Mouse (Mus musculus) layer of hippocampus, postnatal 36 days (tissue): ENCODE data around the gene Sae1. TPM values are rescaled to one million over a fixed set of nuclear protein-coding genes. Genes with fewer than 3 reads are reported as not detected.

Experiments used
- DNase-seq, 2 experiments: peaks; one replicate each; pipeline ENCODE4 v3.0.0; 2022
- total RNA-seq, 2 experiments: library from RNA; stranded (reverse); gene quantifications; 2 replicates each; pipeline ENCODE4 v1.2.3; 2021

The Sae1 gene
- 10 to 100 TPM; 88.7 to 97.5 TPM for total RNA-seq

DNA sequence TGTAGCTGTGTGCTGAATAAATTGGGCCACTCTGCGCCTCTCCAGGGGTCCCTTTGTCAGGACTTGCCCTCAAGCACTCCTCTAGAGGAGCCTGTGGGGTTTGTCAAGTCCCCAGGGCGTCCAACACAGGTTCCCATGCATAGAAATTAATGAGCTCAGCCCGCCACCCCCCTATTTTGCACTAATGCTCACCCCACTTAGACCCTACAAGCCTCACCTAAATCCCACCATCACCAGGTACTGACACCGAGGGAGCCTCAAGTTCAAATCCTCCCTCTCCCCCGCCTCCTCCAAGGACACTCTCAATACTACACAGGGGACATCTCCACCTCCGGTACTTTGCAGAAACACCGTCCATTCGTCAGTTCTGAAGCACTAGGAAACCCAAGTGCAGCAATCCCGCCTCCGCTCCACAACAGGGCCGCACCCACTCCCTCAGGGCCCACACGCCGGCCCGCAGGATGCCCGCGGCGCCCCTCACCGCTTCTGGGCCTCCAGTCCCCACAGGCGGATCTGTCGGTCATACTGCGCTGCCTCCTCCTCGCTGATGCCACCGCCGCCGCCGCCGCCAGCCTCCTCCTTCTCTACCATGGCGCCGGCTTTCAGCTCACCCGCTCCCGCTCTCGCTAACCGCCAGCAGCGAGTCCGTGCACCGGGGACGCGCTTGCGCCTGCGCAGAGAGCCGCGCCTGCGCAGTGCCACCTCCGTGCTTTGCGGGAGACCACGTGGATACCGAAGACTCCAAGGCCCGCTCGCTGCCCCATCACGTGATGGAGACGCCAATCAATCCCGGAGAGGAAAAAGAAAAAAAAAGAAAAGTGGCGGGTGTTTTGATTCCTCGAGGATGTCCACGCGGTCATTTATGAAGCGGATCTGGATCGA is at the start of gene Sae1:
TSS of gene Sae1 (minus strand) at position 647 of the 882 bp plus-strand sequence.
- DNase-seq = peak; percentile 96 to 97

DNA sequence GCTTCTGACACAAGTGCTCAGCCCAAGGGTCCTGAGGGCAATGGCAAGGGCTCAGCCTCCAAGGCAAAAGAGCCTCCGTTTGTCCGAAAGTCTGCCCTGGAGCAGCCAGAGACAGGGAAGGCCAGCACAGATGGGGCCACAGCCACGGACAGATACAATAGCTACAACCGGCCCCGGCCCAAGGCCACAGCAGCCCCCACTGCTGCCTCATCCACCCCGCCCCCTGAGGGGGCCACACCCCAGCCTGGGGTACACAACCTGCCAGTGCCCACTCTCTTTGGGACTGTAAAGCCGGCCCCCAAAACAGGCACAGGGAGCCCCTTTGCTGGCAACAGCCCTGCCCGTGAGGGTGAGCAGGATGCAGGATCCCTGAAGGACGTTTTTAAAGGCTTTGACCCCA is 47.5 kb upstream of the Sae1 start:
- no peak for DNase-seq

DNA sequence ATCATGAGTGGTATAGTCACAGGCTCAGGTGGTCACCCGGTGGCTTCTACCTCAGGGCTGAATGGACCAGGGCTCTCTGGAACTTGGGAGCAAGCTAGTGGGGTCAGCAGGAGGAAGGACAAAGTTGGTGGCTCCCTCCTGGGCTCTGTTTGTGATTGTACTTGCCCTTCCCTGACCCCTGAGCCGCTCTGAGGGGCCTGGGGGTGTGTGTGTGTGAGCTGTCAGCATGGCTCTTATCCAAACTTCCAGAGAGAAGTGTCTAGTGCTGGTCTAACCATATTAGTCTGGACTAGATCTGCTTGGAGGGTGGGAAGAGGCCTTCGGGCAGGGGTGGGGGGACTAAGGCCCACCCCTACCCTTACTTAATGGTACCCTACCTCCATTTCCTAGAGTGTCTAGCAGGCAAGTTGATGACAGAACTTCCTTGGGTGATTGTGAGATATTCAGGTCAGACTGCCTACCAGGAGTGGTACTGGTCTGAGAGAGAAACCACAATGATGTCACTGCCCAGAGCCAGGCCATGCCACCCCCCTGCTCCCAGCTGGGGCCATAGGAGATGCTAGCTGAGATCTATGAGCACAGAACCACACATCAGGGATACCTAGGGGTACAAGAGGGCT is 45.9 kb upstream of the Sae1 start:
- no peak for DNase-seq

DNA sequence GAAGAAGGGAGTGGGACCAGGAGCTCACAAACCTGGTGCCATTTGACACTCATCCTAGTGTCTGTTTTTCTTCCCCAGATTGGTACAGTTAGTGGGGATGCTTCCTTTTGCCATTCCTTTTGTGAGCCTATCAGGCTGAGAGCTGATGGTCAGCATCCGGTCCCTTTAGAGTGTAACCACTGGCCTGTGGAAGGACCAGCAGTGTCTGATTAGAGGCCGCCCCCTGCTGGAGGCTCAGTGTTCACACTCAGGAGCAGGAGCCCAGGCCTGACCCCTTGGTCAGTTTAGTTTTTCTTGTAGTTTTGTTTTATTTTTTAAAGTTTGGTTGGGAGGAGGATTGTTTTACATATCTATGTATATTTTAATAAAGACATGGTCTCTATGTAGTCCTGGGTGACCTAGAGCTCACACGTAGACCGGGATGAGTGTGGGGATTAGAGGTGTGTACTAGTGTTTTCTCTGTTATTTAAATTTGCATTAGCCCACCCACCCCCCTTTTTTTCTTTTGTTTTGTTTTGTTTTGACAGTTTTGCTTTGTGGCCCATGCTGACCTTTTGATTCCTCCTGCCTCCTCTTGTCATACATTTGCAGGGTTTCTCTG is 38.6 kb upstream of the Sae1 start:
- DNase-seq = peak; percentile 50 to 56

DNA sequence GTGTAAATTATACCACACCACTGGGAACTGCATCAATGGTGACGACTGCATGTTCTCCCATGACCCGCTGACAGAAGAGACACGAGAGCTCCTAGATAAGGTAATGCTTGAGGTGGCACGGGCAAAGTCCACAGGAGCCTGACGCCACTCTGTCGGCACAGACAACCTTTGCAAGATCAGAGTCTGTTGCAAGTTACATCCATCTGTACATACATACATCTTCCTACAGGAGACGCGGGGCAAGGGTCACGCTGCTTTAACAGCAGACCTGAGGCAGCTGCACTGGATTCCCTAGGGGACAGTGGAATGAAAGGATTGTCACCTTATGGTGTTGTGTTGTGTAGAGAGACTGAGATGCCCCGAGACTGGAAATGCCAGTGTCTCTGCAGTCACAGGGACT is 38.1 kb upstream of the Sae1 start:
- DNase-seq = no peak

DNA sequence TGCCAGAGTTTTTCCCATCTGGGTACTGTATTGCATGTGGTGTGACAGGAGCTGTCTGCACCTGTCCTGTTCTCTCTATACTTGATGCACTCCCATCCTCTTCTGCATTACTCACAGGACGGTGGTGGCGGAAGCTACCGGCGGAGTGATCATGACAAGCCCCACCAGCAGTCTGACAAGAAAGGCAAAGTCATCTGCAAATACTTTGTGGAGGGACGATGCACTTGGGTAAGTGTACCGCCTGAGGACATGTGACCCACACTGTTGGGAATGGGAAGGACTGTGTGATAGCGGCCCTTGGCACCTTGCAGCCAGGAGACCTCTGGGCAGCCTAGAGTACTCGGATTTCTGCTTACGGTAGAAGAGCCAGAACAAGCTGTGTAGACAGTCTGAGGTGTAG is 36.1 kb upstream of the Sae1 start:
- DNase-seq = no peak

DNA sequence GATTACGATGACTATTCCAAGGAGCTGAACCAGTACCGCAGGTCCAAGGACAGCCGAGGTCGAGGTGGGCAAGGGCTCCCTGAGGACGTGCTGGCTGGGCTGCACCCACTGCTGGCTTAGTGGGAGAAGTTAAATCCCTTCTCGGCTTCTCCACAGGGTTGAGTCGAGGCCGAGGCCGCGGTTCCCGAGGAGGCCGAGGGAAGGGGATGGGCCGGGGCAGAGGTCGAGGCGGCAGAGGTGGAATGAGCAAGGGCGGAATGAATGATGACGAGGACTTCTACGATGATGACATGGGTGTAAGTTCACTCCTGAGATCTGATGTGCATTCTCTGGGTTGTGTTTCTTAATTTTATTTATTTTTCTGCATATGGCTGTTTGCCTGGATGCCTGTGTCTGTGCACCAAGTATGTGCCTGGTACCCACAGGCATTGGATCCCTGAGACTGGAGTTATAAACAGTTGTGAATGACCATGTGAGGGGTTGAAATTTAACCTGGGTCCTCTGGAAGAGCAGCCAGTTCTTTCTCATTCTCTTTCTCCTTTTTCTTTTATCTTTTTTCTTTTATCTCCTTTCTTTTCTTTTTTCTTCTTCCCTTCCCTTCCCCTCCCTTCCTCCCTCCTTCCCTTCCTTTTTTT is 34.7 kb upstream of the Sae1 start:
- no peak for DNase-seq

DNA sequence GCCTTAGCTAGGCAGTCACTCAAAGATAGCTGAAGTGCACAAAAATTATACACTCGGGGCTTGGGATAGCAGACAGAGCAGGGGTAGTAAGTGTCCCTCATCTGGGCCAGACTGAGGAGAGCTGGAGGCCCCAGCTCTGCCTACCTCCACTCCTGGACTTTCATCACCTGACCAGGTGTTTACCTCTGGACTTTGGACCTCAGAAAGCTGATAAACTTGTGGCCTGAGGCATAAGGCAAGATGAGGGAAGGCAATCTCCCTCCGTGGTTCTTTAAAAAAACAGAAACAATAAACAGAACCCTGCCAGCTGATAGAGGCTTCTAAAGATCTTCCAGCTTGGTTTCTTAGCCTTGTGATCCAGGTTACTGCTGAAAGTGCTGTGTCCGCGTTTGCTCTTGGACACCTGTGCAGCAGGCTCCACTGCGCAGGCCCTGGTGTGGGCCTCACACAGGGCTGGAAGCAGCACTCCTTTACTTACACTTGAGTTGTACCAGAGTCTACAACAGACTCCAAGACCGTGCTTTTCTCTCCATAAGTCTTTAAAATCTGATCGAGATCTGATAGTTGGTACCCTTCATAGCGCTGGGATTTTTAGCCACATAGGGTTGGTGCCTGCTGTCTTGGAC is 33.0 kb upstream of the Sae1 start:
- DNase-seq = no peak

DNA sequence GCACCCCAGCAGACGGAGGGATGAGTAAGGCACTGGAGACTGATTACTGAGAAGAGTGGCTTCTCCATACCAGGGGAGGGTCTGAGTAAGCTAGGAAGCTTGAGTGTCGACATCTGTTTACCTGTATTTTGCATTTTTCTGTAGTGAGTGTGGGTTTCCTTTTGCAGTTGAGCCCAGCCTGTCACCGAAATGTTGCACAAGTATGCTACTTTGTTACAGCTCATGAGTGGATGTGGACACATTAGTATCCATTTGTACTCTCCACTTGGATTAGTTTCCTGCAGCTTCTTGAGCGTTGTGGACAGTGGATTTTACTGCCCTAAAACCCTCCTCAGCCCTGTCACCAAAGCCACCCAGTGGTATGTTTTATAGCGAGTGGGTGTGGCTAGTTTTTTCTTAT is 31.1 kb upstream of the Sae1 start:
- DNase-seq = no peak

DNA sequence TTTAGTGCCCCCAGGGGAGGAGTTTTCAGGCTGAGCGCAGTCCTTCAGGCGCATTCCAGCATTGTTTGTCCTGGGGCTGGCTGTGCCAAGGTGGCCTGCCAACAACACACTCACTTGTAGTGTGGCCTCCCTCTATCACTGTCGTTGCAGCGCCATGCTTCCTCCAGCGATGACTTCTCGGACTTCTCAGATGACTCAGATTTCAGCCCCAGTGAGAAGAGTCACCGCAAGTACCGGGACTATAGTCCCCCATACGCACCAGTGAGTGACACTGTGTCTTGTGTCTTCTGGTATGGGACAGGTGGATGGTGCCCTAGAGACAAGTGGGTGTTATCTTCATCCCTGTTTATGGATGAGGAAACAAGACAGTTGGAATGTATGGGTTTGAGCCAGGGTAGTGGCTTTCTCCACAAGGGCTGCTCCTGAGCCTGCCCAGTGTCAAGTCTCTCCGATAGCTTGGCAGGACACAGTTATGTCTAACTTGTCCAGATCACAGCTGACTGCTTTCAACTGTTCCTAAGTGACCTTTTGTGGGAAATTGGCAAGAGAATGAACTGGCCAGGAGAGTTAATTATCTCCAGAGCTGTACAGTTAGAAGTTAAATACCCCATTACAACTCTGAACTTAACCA is 29.6 kb upstream of the Sae1 start:
- DNase-seq = no peak

DNA sequence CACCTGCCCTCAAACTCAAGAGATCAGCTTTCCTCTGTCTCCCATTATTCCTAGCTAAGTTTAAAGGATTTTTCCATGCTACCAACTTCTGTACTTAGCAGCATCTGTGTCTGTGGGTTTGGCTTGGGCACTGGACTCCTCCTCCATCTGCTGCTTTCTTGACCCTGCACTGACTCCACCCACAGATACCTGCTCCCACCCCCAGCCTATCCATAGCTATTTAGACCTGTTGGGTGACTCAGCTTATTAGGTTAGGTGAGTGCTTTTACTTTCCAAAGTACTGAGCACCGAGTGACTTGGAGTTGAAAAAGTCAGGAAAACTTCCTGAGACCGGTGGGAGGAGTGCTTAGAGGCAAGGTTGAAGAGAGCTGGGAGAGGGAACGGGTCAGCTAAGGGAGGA is 27.8 kb upstream of the Sae1 start:
- DNase-seq = no peak

DNA sequence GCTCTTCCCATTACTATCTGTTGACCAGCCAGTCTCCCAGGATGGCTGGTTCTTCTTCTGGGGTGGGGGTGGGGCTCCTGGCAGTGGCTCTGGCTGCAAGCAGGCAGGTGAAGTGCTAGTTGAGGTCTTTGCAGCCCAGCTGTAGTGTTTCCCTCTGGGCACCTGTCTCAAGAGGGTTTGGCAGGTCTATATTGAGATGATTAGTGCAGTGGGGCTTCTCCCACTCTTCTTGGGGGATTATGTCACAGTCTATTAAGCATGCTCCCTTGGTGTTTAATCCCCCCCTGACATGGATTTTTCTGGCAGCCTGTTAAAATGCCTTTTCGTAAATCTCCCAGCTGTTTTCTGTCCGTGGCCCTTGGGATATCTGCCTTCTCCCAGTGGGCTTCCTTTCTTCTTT is 25.3 kb upstream of the Sae1 start:
- DNase-seq = no peak

DNA sequence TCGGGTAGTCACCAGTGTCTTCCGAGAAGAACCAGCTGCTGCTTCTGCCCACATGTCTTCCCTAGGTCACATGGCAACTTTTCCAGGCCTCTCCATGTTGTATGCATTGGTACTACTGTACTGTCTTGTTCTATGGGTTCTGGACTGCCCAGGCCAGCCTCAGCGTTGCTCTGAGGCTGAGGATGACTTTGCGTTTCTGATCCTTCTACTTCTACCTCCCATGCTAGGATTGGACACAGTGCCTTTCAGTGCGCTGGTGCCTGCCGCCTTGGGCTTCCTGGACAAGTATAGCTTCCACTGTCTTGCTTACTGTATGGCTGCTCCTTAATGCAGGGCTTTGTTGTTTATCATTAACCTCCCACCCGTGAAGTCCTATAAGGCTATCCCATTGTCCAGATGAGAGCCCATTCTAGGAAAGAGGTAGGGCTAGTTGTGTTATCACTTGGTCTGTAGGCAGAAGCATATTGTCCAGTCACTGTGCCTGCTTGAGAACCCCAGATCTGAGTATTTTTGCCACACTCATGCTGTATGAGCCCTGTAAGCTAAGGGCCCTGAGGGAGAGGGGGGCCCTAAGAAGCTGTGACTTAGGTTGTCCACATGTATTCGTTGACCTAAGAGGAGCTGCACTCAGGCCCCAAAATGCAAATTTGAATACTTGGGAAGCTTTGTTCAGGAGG is 24.8 kb upstream of the Sae1 start:
- no peak for DNase-seq

DNA sequence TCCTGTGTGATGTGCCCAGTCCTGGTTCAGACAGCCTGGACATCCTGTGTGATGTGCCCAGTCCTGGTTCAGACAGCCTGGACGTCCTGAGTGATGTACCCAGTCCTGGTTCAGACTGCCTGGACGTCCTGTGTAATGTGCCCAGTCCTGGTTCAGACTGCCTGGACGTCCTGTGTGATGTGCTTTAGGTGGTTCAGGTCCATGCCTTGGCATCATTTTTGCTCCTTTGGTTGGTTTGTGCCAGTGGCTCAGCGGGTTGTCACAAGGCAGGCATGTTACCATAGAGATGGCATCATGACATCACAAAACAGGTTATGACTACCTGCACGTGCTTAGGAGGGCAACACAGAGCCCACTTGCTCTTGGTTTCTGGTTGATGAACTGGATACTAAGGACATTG is 23.5 kb upstream of the Sae1 start:
- DNase-seq = no peak

DNA sequence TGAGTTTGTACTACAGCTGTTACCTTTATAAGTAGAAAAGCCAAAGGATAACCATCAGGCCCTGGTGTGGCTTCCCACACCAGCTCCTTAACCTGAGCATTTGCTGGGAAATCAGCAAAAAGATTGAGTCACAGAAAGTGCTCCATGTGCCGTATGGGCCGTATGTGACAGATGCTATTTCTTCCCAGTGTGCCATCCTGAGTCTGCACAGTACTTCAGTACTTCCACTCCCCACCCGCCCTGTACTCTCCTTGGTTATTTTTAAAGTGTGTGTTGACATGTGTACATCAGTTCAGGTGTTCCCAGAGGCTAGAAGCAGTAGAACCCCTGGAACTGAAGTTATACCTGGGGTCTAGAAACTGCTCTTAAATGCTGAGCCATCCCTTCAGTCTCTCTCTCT is 19.4 kb upstream of the Sae1 start:
- DNase-seq = peak in 1 of 2 experiments; percentile 13

DNA sequence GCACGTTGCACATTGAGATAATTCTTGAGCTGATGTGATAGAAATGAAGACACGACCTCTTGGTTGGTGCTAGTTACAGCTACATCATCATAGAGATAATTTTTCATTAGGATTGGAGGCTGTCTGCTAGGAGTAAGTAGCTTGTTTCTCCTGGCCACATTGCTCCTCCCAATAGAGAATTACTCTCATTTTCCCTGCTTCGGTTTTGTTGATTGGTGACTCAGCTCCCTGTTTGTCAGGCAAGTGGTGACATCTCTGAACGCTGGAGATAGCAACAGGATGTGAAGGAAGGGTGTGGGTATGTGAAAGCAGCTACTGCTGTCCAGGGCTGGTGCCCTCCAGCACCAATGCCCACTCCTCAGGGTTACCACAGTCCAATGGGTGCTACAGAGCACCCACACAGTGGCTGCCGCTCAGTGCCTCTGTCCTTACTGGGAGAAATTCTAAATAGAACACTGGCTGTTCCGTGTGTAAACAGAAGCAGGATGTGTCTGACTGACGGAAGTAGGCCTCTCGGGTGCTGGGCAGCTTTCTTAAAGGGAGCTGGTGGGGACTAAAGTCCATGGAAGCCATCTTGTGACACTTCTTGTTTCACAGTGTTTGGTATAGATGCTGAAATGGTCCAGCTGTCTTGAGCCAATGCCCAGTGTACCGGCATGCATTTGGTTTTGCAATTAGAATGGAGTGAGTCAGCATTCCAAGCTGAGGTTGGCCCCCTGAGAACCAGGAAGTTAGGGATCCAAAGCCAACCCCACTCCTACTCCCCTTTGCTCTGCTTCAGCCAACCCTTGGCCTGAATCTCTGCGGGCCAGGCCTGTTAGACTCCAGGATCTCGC is 18.1 kb upstream of the Sae1 start:
- peak in 1 of 2 experiments; percentile 41 for DNase-seq

DNA sequence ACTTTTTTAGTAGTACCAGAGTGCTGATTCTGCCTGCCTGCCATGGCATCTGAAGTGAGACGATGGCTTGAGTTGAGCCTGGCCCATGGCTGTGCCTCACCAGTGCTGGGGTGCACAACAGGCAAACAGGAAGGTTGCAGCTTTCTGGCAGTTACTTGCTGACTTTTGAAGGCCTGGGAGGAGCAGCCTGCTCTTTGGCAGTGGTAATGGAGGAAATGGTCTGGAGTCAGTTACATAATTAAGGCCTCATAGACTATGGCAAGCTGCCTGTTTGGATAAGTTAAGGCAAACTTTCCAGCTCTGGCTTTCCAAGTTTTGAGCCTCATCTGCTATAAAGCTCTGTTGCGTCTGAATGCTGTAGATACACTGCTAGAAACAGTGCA is 17.5 kb upstream of the Sae1 start:
- no peak for DNase-seq

DNA sequence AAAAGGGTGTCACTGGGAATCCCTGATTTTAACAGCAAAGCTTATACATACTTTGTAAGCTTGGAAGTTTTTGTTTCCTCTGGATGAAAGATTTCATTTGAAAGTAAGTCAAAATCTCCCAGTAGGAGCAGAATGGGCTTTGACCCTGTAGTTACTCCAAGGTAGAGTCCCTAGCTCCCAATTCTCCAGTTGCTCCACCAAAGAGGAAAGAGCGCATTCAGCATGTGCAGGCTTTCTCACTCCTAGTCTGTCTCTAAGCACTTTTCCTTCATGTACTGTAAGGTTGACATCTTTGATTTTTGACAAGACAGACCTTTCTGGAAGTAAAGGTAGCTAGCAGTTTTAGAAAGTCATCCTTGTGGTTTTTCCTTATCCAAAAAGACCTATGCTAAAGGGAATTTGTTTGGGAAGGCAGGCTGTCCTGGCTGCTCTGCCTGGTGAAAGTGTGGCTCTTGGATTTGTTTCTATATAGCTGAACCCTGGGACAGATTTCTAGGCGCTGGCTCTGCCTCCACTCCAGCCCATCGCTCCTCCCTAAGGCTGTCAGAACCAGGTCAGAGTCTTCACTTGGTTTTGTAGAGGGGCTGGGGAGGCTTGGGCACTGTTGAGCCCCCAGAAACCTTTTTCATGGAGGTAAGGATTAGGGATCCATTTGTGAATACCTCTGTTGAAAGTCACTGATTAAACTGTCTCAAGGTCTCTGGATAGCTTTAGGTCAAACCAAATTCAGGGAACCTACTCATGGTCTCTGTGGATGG is 16.9 kb upstream of the Sae1 start:
- no peak for DNase-seq

DNA sequence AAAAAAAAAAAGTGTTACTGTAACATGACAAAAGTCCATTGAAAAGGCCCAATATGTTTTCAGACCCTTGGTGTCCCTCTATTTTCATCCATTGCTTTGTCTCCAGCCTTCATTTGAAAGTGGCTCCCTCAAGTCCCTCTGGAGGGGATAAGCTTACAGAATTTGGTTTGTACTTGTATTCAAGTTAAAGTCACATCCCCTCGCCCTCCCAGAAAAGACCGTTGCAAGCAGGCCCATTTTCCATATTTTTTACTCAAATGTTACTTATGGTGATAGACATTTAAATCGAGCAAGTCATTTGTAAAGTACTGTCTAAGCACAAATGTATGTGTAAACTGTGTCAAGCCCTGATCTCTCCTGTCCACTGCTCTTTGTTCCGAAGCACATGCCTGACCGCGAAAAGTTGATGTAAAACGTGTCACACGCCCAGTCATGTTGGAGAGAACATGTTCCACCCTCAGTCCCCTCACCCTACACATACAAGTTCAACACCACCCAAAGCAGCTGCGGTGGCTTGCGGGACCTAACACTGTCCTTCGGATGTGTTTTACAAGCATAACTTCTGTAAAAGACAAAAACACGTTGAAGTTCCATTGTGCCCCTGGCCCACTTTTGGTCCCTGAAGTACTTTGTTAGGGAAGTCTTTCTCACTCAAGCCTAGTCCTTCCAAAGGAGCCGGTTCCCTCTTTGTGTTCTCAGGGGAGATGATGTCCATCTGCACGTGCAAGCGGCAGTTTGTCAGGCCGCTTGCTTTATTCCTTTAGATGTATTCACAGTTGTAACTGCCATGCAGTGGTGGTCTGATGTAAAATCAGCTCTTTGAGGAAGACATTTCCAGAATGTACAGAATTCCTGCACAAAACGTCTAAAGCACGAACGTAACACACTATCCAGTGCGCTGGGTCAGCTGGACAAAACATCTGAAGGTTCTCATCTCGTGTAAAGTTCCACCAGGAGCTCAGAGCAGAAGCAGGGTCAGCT is 15.7 kb upstream of the Sae1 start:
- peak in 1 of 2 experiments; percentile 18 for DNase-seq
